Mouse (Mus musculus) midbrain, embryonic 14.5 days (tissue): ENCODE measurements around the gene Bpifa3. TPM values are rescaled to one million over a fixed set of nuclear protein-coding genes. Genes with fewer than 3 reads are reported as not detected.

Source experiments
- polyA plus RNA-seq: library from polyadenylated mRNA; unstranded; fragments of >200 nt; fragmentation: Nextera tagmentation; extraction: Ambion mirVana; gene quantifications from 2 replicates; pipeline ENCODE4 v1.2.1, GENCODE M21; 2014

The Bpifa3 gene
- polyA plus RNA-seq, 1 experiment from 2014 or later: not detected

Other genes with a start within 250 kb of the Bpifa3 start
- 0.12 TPM in 1 of 2 replicates, not detected in the other for gene Bpifb6, start 229.9 kb upstream of the Bpifa3 start, polyA plus RNA-seq
- gene Bpifb3, start 212.1 kb upstream of the Bpifa3 start, polyA plus RNA-seq: not detected in 2 replicates
- gene Bpifb4, start 192.1 kb upstream of the Bpifa3 start, polyA plus RNA-seq: not detected in 2 replicates
- not detected in 2 replicates for gene Bpifa6, start 155.4 kb upstream of the Bpifa3 start, polyA plus RNA-seq
- gene Bpifa2, start 122.1 kb upstream of the Bpifa3 start, polyA plus RNA-seq: not detected in 2 replicates
- gene Bpifa1, start 12.5 kb downstream of the Bpifa3 start, polyA plus RNA-seq: not detected in 2 replicates
- gene Bpifa5, start 32.3 kb downstream of the Bpifa3 start, polyA plus RNA-seq: not detected in 2 replicates
- gene Bpifb1, start 60.5 kb downstream of the Bpifa3 start, polyA plus RNA-seq: 0.13 and 0.17 TPM in 2 replicates
- not detected in 2 replicates for gene Bpifb5, start 93.4 kb downstream of the Bpifa3 start, polyA plus RNA-seq
- not detected in 2 replicates for gene Bpifb9a, start 127.5 kb downstream of the Bpifa3 start, polyA plus RNA-seq
- gene Bpifb9b, start 176.9 kb downstream of the Bpifa3 start, polyA plus RNA-seq: not detected in 2 replicates
- 11.0 and 22.9 TPM in 2 replicates for gene Cdk5rap1, start 242.7 kb downstream of the Bpifa3 start, polyA plus RNA-seq